Mouse (Mus musculus) kidney, adult 9 months (tissue): Measurements from ENCODE around the gene Ccser1.

ENCODE experiments used
- DNase-seq: peaks from one replicate; pipeline ENCODE4 v3.0.0; 2022

Ccser1 gene

DNA sequence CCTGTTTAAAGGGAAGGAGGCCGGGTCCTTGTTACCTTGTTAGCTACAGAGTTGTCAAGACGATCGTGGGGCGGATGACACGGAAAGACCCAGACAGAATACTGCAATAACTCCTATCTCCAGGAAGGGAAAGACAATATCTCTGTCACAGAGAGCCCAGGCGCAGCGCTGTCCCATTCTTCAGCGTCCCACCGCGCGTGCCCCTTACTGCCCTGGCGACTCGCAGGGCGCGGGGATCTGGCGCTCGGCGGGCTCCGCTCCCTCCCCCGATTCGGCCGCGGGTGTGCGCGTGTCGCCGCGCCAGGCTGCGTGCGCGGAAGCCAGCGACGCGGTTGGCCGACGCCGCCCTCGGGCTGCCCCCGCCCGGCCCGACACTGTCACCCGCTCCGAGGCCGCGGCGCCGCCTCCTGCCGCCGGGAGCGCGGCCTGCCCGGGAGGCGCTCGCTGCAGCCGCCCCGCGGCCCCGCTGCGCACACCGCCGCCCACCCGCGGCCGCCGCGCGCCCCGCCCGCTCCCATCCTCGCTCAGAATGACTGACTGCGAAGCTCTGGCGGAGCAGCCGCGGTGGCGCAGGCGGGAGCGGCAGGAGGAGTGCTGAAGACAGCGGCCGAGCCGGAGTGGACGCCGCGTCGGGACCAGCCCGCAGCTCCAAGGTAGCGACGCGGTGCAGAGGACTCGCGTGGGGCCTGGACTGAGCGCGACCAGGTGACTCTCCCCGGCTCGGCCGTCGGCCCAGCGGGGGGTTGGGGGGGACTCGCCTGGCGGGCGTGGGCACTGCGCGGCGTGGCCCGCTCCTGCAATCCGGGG is at the start of gene Ccser1:
Gene Ccser1 (plus strand): TSS at position 376 of the 807 bp plus-strand sequence.
- peak; percentile 52 for DNase-seq

DNA sequence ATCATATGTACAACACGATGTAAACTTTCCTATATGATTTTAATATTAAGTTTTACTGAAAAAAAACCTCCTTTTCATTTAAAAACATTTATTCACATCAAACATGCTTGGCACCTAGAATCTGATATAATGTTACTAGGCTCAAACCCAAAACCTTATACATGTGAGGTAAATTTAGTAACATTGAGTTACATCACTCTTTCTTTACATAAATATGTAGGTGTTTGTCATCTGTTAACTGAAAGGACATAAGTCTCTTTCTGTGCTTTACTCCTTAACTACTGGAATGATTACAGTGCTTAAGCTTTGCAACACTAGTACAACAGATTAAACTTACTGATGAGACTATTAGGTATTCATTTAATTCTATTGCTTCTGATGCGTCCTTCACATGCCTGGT is 43.7 kb upstream of the Ccser1 start:
- no peak for DNase-seq

DNA sequence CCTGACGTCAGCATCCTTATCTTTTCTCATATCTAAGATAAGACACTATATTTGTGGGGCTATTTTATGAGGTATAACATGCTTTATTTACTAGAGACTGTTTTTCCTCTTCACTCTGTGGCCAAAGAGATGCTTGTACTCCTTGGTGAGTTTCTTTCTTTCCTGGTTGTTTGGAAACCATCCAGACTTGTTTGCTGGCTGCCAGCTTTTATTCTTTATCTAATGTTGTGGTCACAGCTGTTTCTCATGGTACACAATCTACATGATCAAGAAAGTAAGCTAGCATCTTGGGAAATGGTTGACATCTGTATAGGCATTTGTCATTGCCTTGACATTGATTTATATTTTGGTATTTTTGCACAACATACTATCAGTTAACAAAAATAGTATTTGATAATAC is 37.1 kb upstream of the Ccser1 start:
- no peak for DNase-seq

DNA sequence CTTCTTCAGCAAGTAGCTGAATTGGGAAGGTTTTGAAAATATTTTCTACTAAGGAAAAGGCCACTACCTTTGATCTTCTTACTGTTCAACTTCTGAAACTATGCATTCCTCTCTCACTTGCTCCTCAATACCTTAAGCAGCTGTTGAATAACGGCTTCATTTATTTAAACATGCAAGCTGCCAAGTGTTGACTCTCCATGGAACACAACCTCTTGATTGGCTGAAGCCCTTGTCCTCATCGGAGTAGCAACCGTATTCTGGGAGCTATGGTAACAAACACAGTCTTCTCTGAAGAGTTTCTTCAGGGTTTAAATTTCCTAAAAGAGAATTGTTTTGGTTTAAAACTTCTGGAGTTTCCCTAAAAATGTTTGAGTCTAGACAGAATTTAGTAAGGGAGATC is 27.2 kb upstream of the Ccser1 start:
- no peak for DNase-seq

DNA sequence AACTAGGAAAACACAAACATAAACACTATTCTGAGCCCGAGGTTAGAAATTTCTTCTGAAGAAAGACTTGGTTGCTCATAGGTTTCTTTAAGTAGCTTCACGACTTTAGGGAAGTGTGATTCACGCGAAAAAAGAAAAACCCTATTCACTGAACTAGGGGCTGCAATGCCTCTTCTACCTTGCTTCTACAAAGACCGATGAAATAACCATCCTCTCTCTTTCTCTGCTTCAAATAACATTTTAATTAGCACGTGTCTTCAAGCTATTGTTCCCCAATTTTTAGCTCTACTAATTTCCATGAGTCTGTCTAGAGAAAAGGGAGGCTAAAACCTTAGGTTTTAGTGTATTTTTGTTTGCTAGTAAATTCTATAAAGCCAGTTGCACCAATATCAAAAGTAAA is 25.5 kb upstream of the Ccser1 start:
- DNase-seq = no peak

DNA sequence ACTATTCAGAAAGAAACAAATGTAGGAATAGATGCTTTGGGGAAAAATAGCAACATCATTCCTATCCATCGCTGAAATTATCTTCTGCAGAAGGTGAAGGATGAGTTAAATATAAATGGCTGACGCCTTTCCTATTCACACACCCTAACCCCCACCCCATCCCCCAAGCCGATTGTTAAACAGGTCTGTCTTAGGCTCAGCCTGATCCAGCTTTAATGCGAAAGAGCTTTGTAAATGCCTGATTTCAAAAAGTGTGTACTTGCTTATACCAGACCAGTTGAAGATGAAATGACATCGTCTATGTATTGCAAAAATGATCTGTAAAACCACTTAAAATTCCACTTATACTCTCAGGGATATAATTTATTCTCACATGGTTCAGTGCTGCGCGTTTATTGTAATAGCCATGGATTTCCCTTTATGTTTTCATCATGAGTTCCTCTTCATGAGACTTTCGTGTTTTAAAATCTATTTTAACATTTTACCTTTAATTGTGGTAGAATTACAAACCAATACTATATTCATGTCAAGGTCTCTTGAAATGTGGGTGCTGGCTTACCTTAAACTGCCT is 25.0 kb upstream of the Ccser1 start:
- no peak for DNase-seq

DNA sequence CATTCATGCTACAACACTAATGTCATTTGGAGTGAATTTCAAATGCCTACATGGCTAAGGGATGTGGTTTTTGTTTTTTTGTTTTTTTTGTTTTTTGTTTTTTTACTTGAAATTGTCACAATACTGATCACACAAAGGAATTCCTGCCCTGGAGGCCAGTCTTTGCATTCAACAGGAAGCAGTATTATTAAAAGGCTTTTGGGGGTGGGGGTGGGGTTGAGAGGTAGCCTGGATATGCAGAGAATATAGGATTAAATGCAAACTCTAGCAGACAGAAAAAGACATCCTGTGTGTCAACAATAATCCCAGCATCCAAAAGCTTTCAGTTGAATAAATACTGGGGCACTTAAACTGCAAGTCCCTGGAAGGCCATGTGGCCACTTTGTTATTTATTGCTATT is 24.4 kb upstream of the Ccser1 start:
- DNase-seq = no peak

DNA sequence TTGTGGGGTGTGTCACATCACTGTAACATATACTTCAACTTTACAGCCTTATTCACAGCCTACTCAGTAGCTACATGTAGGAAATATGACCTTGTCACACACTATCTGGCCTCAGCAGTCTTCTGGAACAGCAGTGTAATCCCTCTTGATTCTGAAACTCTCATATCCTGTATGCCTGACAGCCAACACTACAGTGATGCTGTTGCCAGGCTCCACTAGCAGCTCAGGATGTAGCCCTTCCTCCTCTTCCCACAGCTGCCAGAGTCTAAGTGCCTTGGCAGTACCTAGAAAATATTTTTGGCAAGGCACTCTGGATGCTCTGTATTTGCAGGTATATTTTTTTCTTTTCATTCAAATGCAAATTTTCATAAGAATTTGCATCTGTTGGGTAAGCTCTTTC is 18.0 kb upstream of the Ccser1 start:
- no peak for DNase-seq

DNA sequence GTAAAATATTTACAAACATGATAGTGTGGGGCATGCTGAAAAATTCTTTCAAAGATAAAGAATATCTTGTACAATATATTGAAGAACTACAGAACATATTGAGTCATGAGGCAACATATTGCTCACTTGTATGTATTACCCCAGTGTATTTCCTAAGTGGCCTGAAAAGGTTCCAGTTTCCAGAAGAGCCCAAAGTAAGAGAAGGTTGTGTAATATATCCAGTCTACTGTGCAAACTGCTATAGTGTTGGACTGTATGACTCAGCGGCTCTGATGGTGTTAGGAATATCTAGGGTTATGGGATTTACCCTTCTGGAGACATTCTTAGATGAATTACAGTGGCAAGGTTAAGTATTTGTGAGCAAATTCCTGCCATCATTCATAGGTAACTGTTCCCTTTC is 13.2 kb upstream of the Ccser1 start:
- no peak for DNase-seq

DNA sequence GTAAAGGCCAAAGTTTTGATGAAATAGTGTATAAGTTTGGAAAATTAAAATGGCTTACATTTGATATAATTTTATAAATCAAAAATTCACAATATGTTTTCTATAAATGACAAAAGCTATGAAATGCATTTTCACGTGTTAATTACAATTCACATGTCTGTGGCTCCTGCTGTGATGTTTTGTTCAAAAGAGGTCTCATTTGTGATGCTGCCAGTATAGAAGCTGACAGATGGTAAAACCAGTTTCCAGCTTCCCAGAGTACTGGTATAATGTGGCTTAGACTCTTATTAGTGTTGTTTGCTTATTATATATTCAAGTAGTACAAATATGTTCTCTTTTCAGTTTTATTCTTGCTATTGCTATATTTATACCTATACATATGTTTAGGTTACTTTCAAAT is 4.0 kb upstream of the Ccser1 start:
- no peak for DNase-seq

DNA sequence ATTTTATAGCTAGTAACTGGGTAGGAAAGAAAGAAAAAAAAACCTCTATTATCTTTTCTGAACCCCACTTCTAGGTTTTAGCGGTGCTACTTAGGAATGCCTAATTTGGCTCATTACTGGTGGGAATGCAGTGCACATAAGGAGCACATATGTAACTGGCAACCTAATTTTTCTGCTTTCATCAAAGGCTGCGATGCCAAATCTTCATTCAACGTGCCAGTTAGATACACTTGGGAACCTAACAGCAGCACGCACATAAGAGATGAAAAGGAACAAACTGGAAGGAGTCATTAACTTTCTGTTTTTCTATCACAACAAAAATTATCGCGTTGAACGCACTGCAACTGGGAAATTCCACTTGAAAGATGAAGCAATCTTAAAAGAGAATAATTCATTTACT is 2.6 kb upstream of the Ccser1 start:
- no peak for DNase-seq

DNA sequence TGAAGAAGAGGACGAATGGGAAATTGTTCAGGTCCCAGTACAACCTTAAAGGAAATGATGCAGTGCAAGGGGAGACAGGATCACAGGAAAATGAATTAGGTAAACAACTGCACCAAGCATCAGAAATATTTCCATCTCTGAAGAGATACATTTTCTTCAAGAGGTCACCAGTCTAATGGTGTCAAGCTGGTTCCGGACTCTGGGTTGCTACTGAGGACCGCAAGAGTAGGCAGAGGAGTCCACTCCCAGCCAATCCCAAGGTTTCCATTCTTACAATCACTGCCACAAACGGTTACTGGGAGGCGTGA is 529 bp upstream of the Ccser1 start:
- DNase-seq = no peak

DNA sequence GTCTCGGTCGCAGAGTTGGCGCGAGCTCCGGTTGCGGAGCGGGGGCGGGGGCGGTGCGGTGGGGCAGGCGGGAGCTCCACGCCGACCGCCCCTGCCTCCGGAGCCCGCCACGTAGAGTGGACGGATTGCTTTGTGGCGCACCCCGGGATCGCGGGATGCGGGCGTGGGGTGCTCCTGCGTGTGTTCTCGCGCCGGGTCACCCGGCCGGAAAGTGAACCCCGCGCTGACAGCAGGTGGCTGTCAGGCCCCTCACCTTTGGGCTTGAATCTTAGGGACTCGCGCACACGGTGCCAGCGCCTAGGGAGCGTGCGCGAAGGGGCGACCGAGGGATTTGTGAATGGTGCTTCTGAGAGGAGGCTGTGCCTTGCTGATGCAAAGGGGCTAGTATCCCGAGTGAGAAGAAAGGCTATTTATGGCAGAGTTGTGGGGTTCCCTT is 650 bp downstream of the Ccser1 start:
- DNase-seq = peak; percentile 31

DNA sequence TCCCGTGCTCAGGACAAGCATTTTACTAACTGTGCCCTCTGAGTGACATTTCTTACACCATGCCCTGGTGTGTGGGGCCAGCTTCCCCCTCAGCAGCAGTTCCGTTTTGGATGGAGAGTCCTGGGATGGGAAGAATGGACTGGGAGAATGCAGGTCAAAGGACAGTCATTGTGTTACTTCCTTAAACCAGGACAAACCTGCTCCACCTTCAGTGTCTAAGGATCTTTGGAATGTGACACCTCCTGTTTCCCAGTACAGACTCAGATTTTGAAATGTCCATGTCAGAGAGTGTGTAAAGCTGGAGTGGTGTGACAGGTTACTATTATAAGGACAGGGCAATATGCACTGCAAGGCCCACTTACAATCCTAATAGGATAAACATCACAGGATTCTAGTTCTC is 8.9 kb downstream of the Ccser1 start:
- DNase-seq = no peak

DNA sequence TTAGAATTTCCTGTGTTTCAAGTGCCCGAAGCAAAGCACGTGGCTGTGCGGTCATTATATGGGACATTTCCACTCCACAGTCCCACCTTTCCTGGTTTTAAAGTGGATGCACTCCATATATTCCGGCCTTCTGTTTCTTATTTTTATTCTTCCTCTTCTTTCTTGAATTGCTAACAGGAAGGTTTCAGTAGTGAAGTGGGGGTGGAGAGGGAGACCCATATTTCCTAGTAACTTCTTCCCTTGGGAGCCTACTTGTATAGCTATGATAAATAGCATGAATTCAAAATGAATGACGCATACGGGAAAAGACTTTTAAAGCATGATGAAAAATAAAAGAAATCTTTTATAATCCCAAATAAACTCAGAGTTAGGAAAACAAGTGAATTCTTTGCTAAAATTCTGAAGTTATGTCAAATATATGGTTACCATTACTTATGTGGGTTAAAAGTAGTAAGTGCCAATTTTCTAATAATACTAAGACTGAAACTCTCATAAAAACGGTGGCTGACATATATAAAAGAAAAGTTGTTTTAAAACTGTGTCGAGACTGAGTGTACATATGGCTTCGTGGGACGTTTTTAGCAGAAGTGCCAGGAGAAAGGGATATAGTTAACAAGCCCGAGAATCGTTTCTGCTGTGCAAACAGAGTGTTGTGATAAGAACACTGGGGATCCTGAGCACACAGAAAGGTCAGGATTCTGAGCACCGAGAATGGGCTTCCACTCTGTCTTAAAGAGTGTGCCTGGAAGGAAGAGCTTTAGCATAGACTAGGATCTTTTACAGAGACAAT is 11.7 kb downstream of the Ccser1 start:
- no peak for DNase-seq

DNA sequence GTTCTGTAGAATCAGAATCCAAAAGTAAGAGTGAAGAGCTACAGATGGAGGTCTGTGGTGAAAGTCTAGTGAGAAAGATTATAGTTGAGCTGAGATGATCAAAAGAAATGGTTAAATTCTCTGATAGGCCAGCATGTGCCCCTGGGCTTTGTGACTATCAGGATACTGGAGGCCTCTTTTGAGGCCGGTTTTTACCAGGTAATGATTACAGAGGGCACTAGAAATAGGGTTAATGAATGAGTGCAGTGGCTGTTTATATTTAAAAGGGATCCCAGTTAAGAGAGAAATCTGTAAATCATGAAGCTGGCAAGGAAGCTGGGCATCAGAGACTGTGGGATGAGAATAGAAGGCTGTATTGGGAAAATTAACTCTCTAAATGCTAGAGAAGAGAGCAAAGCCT is 23.2 kb downstream of the Ccser1 start:
- DNase-seq = peak; percentile 80

DNA sequence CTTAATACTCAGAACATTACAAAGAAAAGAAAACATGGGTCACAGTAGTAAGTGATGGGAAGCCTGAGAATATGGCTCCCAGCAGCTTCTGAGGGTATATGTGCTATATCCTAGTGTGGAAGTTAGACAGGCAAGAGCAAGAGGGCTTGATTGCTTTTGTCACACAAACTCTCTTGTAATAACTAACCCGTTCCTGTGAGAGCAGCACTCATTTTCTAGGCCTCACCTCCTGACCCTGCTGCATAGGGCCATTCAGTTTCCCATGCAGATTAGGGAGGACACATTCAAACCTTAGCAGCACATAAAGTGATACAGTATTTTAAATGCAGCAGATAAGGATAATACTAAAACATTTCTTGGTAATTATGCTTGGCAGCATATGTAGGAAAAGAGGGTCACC is 25.9 kb downstream of the Ccser1 start:
- DNase-seq = peak; percentile 39

DNA sequence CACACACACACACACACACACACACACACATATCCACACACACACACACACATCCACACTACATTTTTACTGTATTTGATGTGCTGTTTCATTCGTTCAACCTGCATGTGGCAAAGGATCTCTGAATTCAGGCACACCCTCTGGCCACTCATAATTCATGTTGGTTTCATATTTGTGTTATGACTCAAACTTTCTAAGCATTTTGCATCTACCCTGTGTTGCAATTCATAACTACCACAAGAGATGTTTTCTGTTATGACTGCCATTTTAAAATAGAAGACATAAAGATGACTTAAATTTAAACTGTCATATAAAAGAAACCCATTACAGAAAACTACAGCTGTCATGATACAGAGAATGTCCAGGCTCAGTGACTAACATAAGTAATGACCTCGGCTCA is 26.5 kb downstream of the Ccser1 start:
- no peak for DNase-seq

DNA sequence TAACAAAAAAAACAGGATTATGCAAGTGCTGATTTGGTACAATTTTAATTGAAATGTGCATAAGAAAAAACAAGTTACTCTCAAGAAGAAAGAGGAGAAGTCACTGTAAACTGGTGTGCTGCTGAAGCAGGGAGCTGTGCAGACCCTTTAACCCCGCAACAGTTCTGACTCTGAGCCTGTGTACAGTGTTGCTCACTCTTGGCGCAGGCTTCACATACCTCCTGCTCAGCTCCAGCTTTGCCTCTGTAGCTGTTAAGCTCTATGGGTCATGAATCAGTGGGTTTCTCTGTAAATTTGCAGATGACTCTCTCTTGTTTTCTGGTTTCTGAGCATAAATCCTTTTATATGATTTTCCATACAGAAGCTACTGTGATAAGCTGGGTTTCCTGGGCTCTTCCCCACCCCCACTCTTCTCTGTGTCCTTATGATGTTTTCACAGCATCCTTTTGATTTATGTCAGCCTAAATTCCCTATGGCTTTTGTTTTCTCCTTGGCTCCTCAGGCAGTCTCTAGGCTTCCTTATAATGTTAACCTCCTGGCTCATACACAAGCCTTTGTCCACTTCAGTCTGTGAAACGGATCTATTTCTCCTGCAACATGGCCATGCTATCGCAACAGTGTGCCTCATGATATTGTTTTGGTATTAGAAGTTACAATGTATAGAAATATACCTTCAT is 30.1 kb downstream of the Ccser1 start:
- no peak for DNase-seq

DNA sequence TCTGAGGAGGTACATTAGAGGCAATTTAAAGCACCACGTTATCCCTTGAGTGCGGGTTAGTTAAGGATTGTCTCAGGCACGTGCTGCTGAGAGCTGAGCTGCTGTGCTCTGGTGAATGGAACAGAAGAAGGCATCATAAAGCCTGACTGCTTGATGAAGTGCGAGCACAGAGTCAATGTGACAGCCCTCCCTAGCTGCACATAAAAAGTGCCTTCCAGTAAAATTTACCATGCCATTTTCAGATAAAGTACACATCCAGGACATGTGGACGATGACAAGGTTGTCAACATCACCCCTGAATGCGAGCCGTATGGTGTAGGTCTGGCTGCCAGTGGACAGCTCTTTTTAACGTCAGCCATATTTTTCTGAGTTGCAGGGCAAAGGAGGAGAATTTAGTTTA is 35.6 kb downstream of the Ccser1 start:
- DNase-seq = no peak

DNA sequence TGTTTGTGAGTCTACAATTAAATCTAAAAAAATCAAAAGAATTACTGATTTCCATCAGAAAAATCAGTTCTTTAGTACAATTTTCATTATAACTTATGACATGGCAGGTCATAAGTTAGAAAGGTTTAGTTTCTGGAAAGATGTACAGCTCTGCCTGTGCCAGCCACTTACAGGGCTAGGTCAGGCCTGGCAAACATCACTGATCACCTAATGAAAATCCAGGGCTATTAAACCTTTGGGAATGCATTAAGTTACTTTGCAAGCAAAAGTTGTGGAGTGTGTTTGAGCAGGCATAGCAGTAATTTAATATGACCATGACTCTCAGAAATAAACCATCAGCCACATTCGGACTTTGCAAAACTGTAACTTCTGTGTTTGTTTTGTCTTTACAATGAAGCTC is 36.4 kb downstream of the Ccser1 start:
- no peak for DNase-seq

DNA sequence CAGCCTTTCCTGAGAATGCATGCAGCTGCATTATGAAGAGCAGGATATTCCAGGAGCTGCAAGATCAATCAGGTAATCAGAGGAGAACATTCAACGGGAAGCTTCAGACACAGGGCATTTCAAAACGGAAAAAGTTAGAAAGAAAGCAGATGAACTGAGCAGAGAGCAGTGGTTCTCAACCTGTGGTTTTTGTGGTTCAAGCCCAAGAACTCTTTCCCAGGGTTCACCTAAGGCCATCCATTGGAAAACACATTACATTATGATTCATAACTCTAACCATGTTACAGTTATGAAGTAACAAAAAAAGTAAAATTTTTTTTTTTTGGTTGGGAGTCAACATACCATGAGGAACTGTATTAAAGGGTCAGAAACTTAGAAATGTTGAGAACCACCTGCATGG is 37.6 kb downstream of the Ccser1 start:
- DNase-seq = no peak

DNA sequence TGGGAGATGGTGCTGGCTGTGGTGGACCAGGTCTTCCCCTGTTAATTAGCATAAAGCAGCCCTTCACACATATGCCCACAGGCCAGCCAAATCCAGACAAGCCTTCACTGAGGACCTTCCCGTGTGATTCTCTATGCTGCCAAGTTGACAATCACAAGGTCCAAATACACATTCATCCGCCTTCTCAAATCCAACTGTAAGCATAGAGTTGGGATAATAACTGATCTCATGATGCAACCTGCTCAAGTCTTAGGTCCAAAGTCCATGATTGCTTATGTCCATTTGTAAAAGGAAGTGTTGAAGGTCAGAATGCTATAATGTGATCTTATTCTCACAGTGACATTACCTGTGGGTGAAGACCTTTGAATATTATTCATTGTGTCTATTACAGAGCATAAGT is 43.4 kb downstream of the Ccser1 start:
- peak; percentile 21 for DNase-seq

DNA sequence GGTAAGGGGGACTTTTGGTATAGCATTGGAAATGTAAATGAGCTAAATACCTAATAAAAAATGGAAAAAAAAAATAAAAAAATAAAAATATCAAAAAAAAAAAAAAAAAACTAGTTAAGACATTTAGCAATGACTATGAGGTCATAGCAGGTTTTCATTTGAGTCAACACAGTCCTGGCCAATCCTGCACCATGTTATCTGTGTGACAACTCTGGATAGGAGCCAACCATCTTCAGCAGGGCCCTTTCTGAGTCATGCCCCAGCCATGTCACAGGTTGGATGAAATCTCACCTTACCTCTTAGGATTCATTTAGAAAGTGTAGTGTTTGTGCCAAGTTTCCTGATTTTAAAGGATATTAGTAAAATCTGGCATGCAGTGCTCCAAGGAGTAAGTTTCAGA is 45.2 kb downstream of the Ccser1 start:
- DNase-seq = no peak
